Mouse (Mus musculus) adrenal gland, postnatal 14 days (tissue): ENCODE data around the gene Hdac6. TPM values are rescaled to one million over a fixed set of nuclear protein-coding genes. Genes with fewer than 3 reads are reported as not detected.
A peak's percentile ranks its signal among the peaks of the same experiment; 100 is the strongest.
"Not testable (repeated sequence)": the region's sequence is repeated elsewhere in the genome, so short reads cannot be mapped to it uniquely, and the experiment has no call there.

Experiments
- DNase-seq: peaks from one replicate; pipeline ENCODE4 v3.0.0; 2021; ENCODE audit warnings: mixed read lengths
- total RNA-seq: library from RNA; stranded (reverse); gene quantifications from 2 replicates; pipeline ENCODE4 v1.2.3, GENCODE M21; 2021

The Hdac6 gene
- total RNA-seq, 1 experiment from 2014 or later: 18.2 TPM

- DNase-seq: peak; percentile 19
These were observed 25.7 kb downstream of the Hdac6 start for GRCm38 (mm10) chrX:7922032-7922431.

DNA sequence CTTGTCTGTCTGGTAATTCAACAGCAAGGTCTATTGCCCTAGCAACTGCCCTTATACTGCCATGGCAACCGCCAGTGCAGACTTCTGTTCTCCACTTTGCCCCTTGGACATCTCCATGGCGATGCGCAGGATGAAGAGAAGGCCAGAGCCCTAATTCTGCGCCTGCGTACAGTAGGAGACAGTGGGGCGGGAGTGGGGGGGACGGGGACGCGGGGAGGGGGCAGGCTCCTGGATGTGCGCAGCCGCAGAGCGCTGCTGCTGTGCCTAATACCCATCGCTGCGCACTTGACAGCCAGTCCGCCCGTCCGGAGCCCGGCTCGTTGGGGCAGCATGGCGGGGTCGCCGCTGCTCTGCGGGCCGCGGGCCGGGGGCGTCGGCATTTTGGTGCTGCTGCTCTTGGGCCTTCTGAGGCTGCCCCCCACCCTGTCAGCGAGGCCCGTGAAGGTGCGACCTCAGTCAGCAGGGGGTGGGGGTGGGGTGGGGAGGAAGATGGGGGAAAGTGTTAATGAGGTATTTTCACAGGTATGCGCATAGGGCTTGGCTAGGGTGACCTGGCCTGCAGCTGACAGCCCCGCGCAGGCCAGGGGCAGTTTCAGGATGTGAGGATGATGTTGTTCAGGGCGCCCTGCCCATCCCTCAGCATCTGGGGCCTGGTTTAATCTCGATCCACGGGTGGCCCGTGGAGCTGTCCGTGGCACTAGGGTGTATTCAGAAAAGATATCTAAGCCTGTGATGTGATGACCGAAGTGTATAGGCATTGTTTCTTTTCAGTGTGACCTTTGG is 27.9 kb downstream of the Hdac6 start, which contains the start of gene Pcsk1n:
TSS of gene Pcsk1n (plus strand) at position 222 of the 783 bp plus-strand sequence.
- peak; percentile 53 for DNase-seq

DNA sequence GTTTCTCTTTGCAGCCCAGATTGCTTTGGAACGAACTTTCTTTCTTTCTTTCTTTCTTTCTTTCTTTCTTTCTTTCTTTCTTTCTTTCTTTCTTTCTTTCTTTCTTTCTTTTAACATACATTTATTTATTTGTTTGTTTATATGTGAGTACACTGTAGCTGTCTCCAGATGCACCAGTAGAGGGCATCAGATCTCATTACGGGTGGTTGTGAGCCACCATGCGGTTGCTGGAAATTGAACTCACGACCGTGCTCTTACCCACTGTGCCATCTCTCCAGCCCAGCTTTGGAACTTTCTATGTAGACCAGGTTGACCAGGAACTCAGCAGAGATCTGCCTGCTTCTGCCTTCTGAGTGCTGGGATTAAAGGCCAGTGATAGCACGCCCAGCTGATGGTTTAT is 29.7 kb downstream of the Hdac6 start:
- DNase-seq: not testable (repeated sequence)

GRCm38 (mm10) chrX:7915669-7916068 is 32.0 kb downstream of the Hdac6 start:
- DNase-seq: peak; percentile 63

- DNase-seq: no peak
These were observed 37.2 kb downstream of the Hdac6 start for GRCm38 (mm10) chrX:7910473-7910872.

DNA sequence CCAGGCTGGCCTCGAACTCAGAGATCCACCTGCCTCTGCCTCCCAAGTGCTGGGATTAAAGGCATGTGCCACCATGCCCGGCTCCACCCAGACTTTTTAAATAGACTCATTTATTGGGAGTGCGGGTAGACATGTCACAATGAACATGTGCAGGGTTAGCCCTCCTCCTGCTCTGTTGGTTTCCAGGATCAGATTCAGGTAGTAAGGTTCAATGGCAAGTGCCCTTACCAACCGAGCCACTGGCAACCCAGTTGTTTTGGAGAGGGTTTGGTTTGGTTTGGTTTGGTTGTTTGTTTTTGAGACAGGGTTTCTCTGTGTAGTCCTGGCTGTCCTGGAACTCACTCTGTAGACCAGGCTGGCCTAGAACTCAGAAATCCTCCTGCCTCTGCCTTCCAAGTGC is 38.4 kb downstream of the Hdac6 start, which contains the start of gene Gm10490:
TSS of gene Gm10490 (plus strand) at position 301 of the 400 bp plus-strand sequence.
- DNase-seq: not testable (repeated sequence)

- DNase-seq: no peak
These were observed 40.0 kb downstream of the Hdac6 start, which contains the start of gene Gm10491 for GRCm38 (mm10) chrX:7907735-7908134. Gene Gm10491, minus strand, starts transcription at chrX:7907835.

- no peak for DNase-seq
These were observed 43.2 kb downstream of the Hdac6 start for GRCm38 (mm10) chrX:7904441-7904840.

DNA sequence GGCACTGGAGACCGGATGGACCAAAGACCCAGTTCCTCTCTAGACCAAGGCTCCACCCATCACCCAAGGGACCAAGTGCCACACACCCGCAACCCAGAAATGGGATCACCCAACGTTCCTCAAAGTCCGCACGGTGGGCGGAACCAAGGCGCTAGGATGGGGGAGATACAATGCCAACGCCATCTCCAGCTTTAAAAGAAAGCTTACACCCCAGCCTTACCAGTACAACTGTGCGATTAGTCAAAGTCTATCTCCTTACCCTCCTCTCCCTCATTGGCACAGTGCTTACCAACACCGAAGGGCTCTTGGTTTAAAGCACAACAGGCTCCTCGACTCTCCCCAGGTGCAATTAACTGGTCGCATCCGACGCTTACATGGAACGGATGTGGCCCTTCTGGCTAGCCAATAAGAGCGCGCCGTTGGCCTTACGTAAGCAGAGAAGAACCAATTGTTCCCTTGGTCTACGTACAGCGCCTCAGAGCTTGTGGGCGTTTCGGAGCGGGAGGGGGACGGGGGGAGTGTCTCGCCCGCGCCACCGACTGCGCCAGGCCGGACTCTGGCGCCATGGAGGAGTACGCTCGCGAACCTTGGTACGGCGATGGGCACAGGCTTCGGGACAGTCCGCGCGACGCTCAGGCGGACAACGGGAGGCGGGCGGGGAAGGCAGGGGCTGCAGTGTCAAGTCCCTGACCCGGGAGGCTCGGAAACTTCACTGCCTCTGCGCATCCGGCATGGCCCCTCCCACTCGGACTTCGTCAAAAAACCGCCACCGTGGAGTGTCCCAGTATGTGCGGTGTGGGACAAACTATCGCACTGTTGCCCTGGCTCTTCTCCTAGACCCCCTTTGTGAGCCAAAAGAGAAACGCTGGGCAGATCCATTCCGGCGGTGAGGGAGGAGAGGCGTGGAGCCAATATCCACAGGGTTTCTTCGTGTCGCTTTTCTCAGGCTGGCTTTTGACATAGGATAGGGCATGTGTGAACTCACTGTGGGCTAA is 48.5 kb downstream of the Hdac6 start, which contains the start of the genes Pqbp1 and Timm17b:
TSS of gene Pqbp1 (minus strand) at position 390 of the 995 bp plus-strand sequence.
TSS of gene Timm17b (plus strand) at position 478 of the 995 bp plus-strand sequence.
- peak; percentile 93 for DNase-seq

GRCm38 (mm10) chrX:7898211-7898610 is 49.5 kb downstream of the Hdac6 start:
- no peak for DNase-seq

- DNase-seq: peak; percentile 90
These were observed 63.7 kb downstream of the Hdac6 start, which contains the start of gene Slc35a2 for GRCm38 (mm10) chrX:7883841-7884567. Gene Slc35a2, plus strand, starts transcription at chrX:7884028.

Other genes starting within 250 kb of the Hdac6 start
- 51.1 and 57.3 TPM in 2 replicates for gene Wdr45, start 233.6 kb downstream of the Hdac6 start, total RNA-seq
- gene Gm45208, start 225.6 kb downstream of the Hdac6 start, total RNA-seq: 0.52 TPM in 1 of 2 replicates, not detected in the other
- 11.1 and 11.8 TPM in 2 replicates for gene Praf2, start 219.4 kb downstream of the Hdac6 start, total RNA-seq
- gene Ccdc120, start 197.0 kb downstream of the Hdac6 start, total RNA-seq: 4.2 TPM in 2 replicates
- 41.0 and 45.4 TPM in 2 replicates for gene Tfe3, start 185.3 kb downstream of the Hdac6 start, total RNA-seq
- 49.0 and 56.4 TPM in 2 replicates for gene Gripap1, start 158.1 kb downstream of the Hdac6 start, total RNA-seq
- 0.93 and 1.3 TPM in 2 replicates for gene Kcnd1, start 125.6 kb downstream of the Hdac6 start, total RNA-seq
- 62.4 and 64.8 TPM in 2 replicates for gene Otud5, start 106.5 kb downstream of the Hdac6 start, total RNA-seq
- gene Pim2, start 69.6 kb downstream of the Hdac6 start, total RNA-seq: 7.4 and 9.8 TPM in 2 replicates
- 33.4 and 38.0 TPM in 2 replicates for gene Slc35a2, start 63.9 kb downstream of the Hdac6 start, total RNA-seq
- 94.6 and 98.0 TPM in 2 replicates for gene Pqbp1, start 48.6 kb downstream of the Hdac6 start, total RNA-seq
- gene Timm17b, start 48.5 kb downstream of the Hdac6 start, total RNA-seq: 83.5 and 99.8 TPM in 2 replicates
- not detected in 2 replicates for gene Gm10491, start 40.1 kb downstream of the Hdac6 start, total RNA-seq
- not detected in 2 replicates for gene Gm10490, start 38.3 kb downstream of the Hdac6 start, total RNA-seq
- 40.3 and 50.2 TPM in 2 replicates for gene Pcsk1n, start 28.1 kb downstream of the Hdac6 start, total RNA-seq
- not detected in 2 replicates for gene Eras, start 19.3 kb downstream of the Hdac6 start, total RNA-seq
- 0.38 and 2.5 TPM in 2 replicates for gene Gata1, start 30.2 kb upstream of the Hdac6 start, total RNA-seq
- not detected in 2 replicates for gene Glod5, start 70.6 kb upstream of the Hdac6 start, total RNA-seq
- gene Suv39h1, start 126.9 kb upstream of the Hdac6 start, total RNA-seq: 16.7 and 17.5 TPM in 2 replicates
- 1.9 and 6.8 TPM in 2 replicates for gene Was, start 142.6 kb upstream of the Hdac6 start, total RNA-seq
- gene Wdr13, start 185.0 kb upstream of the Hdac6 start, total RNA-seq: 51.0 and 54.3 TPM in 2 replicates
- gene Rbm3, start 198.0 kb upstream of the Hdac6 start, total RNA-seq: 192 and 276 TPM in 2 replicates
- gene Tbc1d25, start 228.3 kb upstream of the Hdac6 start, total RNA-seq: 8.0 and 11.0 TPM in 2 replicates
- 46.2 and 62.0 TPM in 2 replicates for gene Ebp, start 245.6 kb upstream of the Hdac6 start, total RNA-seq